ENCODE assay signal across 17 mouse cellular contexts in genomic region chr17:72560771-72561170, GRCm38 (mm10). TPM values are rescaled to one million over a fixed set of nuclear protein-coding genes. Genes with fewer than 3 reads are reported as not detected.
"Had no signal": no experiment of that assay in that cellular context is flagged by ENCODE, and none has a peak within 500 bp of the region (broad histone marks: within the 10 kb centered on the region; RNA-seq: fewer than 3 reads in every experiment).

No protein-coding gene starts in this region.

- DNase-seq: left cerebral cortex, postnatal 4 days; liver; liver, embryonic 13.5 days; liver, postnatal 0 days; lung, adult 18-20 months; lung, adult 2 months; lung, embryonic 14.5 days; lung, postnatal 10 days; lung, postnatal 14 days; lung, postnatal 36 days; lung, postnatal 4 days; midbrain, embryonic 14.5 days had no signal

RNA-seq across cellular contexts. Expression of gene Alk, which starts 43.7 kb away (rescaled TPM):
- total RNA-seq: liver, adult 2 months; megakaryocyte progenitor cell, adult 5-6 weeks; megakaryocyte, adult 5-6 weeks; megakaryocyte-erythroid progenitor cell, adult 5-6 weeks; monocyte, adult 5-6 weeks had no signal
